Mouse (Mus musculus) hindbrain, embryonic 14.5 days (tissue): ENCODE data around the gene Kpna6. TPM values are rescaled to one million over a fixed set of nuclear protein-coding genes. Genes with fewer than 3 reads are reported as not detected.
"Not testable (repeated sequence)": the region's sequence is repeated elsewhere in the genome, so short reads cannot be mapped to it uniquely, and the experiment has no call there.

ENCODE experiments used
- ATAC-seq: fragments of 200-750 bp; cut with Nextera tagmentation; 2 replicates; pipeline ENCODE4 v1.8.0; 2017; ENCODE audit warnings: moderate number of reproducible peaks, mild to moderate bottlenecking, moderate TSS enrichment, moderate library complexity; ENCODE audit not compliant: low FRiP score
- DNase-seq: peaks from one replicate; pipeline ENCODE4 v3.0.0-alpha.2; 2015; ENCODE audit warnings: low spot score
- H3K27ac ChIP-seq: fragments of 300-500 bp; sonication (generic); 2 replicates; pipeline ENCODE4 v1.5.1; 2014; ENCODE audit warnings: mild to moderate bottlenecking, moderate library complexity
- H3K27me3 ChIP-seq: fragments of 300-500 bp; sonication (generic); 2 replicates; pipeline ENCODE4 v1.6.1; 2014; ENCODE audit warnings: mild to moderate bottlenecking, low read length, mixed read lengths; ENCODE audit not compliant: control insufficient read depth, insufficient read depth
- H3K36me3 ChIP-seq: fragments of 300-500 bp; sonication (generic); replicated peaks from 2 replicates; pipeline ENCODE4 v1.6.1; 2014; ENCODE audit not compliant: control insufficient read depth, insufficient read depth
- H3K4me1 ChIP-seq: fragments of 300-500 bp; sonication (generic); replicated peaks from 2 replicates; pipeline ENCODE4 v1.6.1; 2014; ENCODE audit warnings: antibody characterized with exemption, low read length, mixed read lengths; ENCODE audit not compliant: control insufficient read depth, insufficient read depth
- H3K4me2 ChIP-seq: fragments of 300-500 bp; sonication (generic); replicated peaks from 2 replicates; pipeline ENCODE4 v1.6.1; 2014; ENCODE audit warnings: mild to moderate bottlenecking, moderate library complexity
- H3K4me3 ChIP-seq: fragments of 300-500 bp; sonication (generic); replicated peaks from 2 replicates; pipeline ENCODE4 v1.5.1; 2014; ENCODE audit warnings: mild to moderate bottlenecking, low read length
- H3K9ac ChIP-seq: fragments of 300-500 bp; sonication (generic); 2 replicates; pipeline ENCODE4 v1.6.1; 2014
- H3K9me3 ChIP-seq: fragments of 300-500 bp; sonication (generic); 2 replicates; pipeline ENCODE4 v1.6.1; 2016; ENCODE audit warnings: low read length; ENCODE audit not compliant: control insufficient read depth
- WGBS: fragments of 180-500 bp; shearing (Covaris S2); extraction: QIAGEN DNeasy Blood & Tissue Kit; methylation state at CpG from one replicate; pipeline ENCODE4 v1.1.7; 2014; 5-methylcytosine and 5-hydroxymethylcytosine counted together
- polyA plus RNA-seq: library from polyadenylated mRNA; unstranded; fragments of >200 nt; fragmentation: Nextera tagmentation; extraction: Ambion mirVana; gene quantifications from 2 replicates; pipeline ENCODE4 v1.2.1, GENCODE M21; 2014

The Kpna6 gene
- 16.3 and 21.3 TPM in 2 replicates for polyA plus RNA-seq

- Histone ChIP-seq H3K27ac (peak within 1 kb of the TSS; percentile 90), H3K4me2 (peak within 1 kb of the TSS; percentile 91), H3K4me3 (peak within 1 kb of the TSS; percentile 91), H3K36me3 (peaks cover 27% of the 10 kb centered on the region), H3K27me3 (no peaks in the 10 kb centered on the region), H3K9ac (peak within 1 kb of the TSS; percentile 90), H3K4me1 (peaks cover 17% of the 10 kb centered on the region), H3K9me3 (no peaks in the 10 kb centered on the region)
- ATAC-seq: peak; percentile 95
- DNase-seq: peak; percentile 88
- WGBS: under 1% methylated on average over 64 of the region's 65 CpGs
Measured at GRCm38 (mm10) chr4:129672083-129672877, at the start of gene Kpna6. TSS of gene Kpna6 (minus strand) at chr4:129672767.

GRCm38 (mm10) chr4:129716310-129716709 is 43.7 kb upstream of the Kpna6 start:
- no peak for ATAC-seq
- Histone ChIP-seq H3K27me3 (no peaks in the 10 kb centered on the region), H3K36me3 (peaks cover 89% of the 10 kb centered on the region), H3K4me2 (no peak overlapping the region), H3K4me3 (no peak overlapping the region), H3K9me3 (no peaks in the 10 kb centered on the region), H3K9ac (no peak overlapping the region), H3K27ac (no peak overlapping the region), H3K4me1 (no peaks in the 10 kb centered on the region)
- DNase-seq: no peak
- 85% methylated on average over 9 of the region's 9 CpGs for WGBS

GRCm38 (mm10) chr4:129709486-129710129 is 37.0 kb upstream of the Kpna6 start:
- ATAC-seq (peak; percentile 74; the same call in 1 of the 2 replicates), DNase-seq (peak; percentile 68)
- Histone ChIP-seq H3K9me3 (no peaks in the 10 kb centered on the region), H3K4me1 (peaks cover 23% of the 10 kb centered on the region), H3K9ac (peak overlapping the region; percentile 28; the same call in 1 of the 2 replicates), H3K27me3 (no peaks in the 10 kb centered on the region), H3K4me2 (0 out of 2 replicates have a peak overlapping the region, but pooled peaks have one; percentile 17), H3K27ac (peak overlapping the region; percentile 87), H3K36me3 (peaks cover 94% of the 10 kb centered on the region), H3K4me3 (no peak overlapping the region)
- WGBS: 41% methylated on average over 8 of the region's 8 CpGs

- no peak for DNase-seq
- ATAC-seq: no peak
- no peaks in the 10 kb centered on the region for H3K9me3 ChIP-seq
- H3K4me3 ChIP-seq: no peak overlapping the region
- peaks cover 89% of the 10 kb centered on the region for H3K36me3 ChIP-seq
- peak overlapping the region; percentile 36; the same call in 1 of the 2 replicates for H3K27ac ChIP-seq
- peaks cover 37% of the 10 kb centered on the region for H3K4me1 ChIP-seq
- H3K27me3 ChIP-seq: no peaks in the 10 kb centered on the region
- no peak overlapping the region for H3K4me2 ChIP-seq
- WGBS: 29% methylated on average over 3 of the region's 3 CpGs
- H3K9ac ChIP-seq: no peak overlapping the region
Measured at GRCm38 (mm10) chr4:129706750-129707149, 34.2 kb upstream of the Kpna6 start.

GRCm38 (mm10) chr4:129702454-129702853 is 29.9 kb upstream of the Kpna6 start:
- DNase-seq (peak; percentile 84), ATAC-seq (peak; percentile 85)
- H3K36me3 ChIP-seq: peaks cover 49% of the 10 kb centered on the region
- no peaks in the 10 kb centered on the region for H3K27me3 ChIP-seq
- peak overlapping the region; percentile 41 for H3K9ac ChIP-seq
- H3K4me1 ChIP-seq: peaks cover 38% of the 10 kb centered on the region
- WGBS: 7% methylated on average over 11 of the region's 11 CpGs
- H3K27ac ChIP-seq: peak overlapping the region; percentile 89
- H3K4me3 ChIP-seq: no peak overlapping the region
- H3K4me2 ChIP-seq: no peak overlapping the region
- H3K9me3 ChIP-seq: no peaks in the 10 kb centered on the region

GRCm38 (mm10) chr4:129701503-129702377 is 29.2 kb upstream of the Kpna6 start:
- H3K4me2 ChIP-seq: peak overlapping the region; percentile 19; the same call in 1 of the 2 replicates
- H3K4me3 ChIP-seq: no peak overlapping the region
- ATAC-seq (peak; percentile 18), DNase-seq (peak; percentile 93)
- H3K27ac ChIP-seq: peak overlapping the region; percentile 89
- peaks cover 43% of the 10 kb centered on the region for H3K36me3 ChIP-seq
- no peaks in the 10 kb centered on the region for H3K27me3 ChIP-seq
- H3K9ac ChIP-seq: peak overlapping the region; percentile 41
- peaks cover 38% of the 10 kb centered on the region for H3K4me1 ChIP-seq
- 42% methylated on average over 17 of the region's 17 CpGs for WGBS
- no peaks in the 10 kb centered on the region for H3K9me3 ChIP-seq

- not testable (repeated sequence) for ATAC-seq, H3K4me3 ChIP-seq, H3K9me3 ChIP-seq, DNase-seq, H3K4me2 ChIP-seq, H3K9ac ChIP-seq, H3K27me3 ChIP-seq
- Histone ChIP-seq H3K36me3 (peaks cover 35% of the 10 kb centered on the region), H3K4me1 (peaks cover 35% of the 10 kb centered on the region), H3K27ac (peak overlapping the region; percentile 89; the same call in 1 of the 2 replicates)
- 94% methylated on average over 6 of the region's 6 CpGs for WGBS
Measured at GRCm38 (mm10) chr4:129700661-129701060, 28.1 kb upstream of the Kpna6 start.

- DNase-seq (no peak), ATAC-seq (no peak)
- Histone ChIP-seq H3K36me3 (peaks cover 31% of the 10 kb centered on the region), H3K4me1 (peaks cover 39% of the 10 kb centered on the region), H3K4me2 (no peak overlapping the region), H3K9me3 (no peaks in the 10 kb centered on the region), H3K27me3 (no peaks in the 10 kb centered on the region), H3K9ac (no peak overlapping the region), H3K27ac (no peak overlapping the region), H3K4me3 (no peak overlapping the region)
- WGBS: 85% methylated on average over 1 of the region's 1 CpGs
Measured at GRCm38 (mm10) chr4:129700216-129700615, 27.6 kb upstream of the Kpna6 start.
